Mouse (Mus musculus) MEL (cell line): ENCODE results near the gene Ryr2.

Source experiments
- CTCF ChIP-seq, 3 experiments: IDR thresholded peaks in 2 of 3; conservative IDR thresholded peaks in 1 of 3; 2 replicates each; pipeline ENCODE4 v1.5.1; 2011 to 2012; ENCODE audit warnings: low read length in 3 of 3, low read depth in 2 of 3, mild to moderate bottlenecking in 2 of 3, improper control_type of control experiment in 1 of 3, inconsistent platforms in 1 of 3, mixed read lengths in 1 of 3, moderate library complexity in 1 of 3; ENCODE audit not compliant: control insufficient read depth in 1 of 3, insufficient read depth in 1 of 3, poor library complexity in 1 of 3, severe bottlenecking in 1 of 3
- EP300 ChIP-seq, 2 experiments: IDR thresholded peaks; 2 replicates each; pipeline ENCODE4 v1.6.1; 2011; ENCODE audit warnings: improper control_type of control experiment in 2 of 2, low read length in 2 of 2, low read depth in 1 of 2, mild to moderate bottlenecking in 1 of 2
- ETS1 ChIP-seq: IDR thresholded peaks from 2 replicates; pipeline ENCODE4 v1.6.1; 2012; ENCODE audit warnings: low read depth, mild to moderate bottlenecking, inconsistent platforms, low read length, improper control_type of control experiment, moderate library complexity
- JUND ChIP-seq: IDR thresholded peaks from 2 replicates; pipeline ENCODE4 v1.6.1; 2011; ENCODE audit warnings: low read depth, mild to moderate bottlenecking, improper control_type of control experiment, low read length
- MAX ChIP-seq: IDR thresholded peaks from 2 replicates; pipeline ENCODE4 v1.6.1; 2011; ENCODE audit warnings: low read length, improper control_type of control experiment
- MEF2A ChIP-seq: IDR thresholded peaks from 2 replicates; pipeline ENCODE4 v1.6.1; 2014; ENCODE audit warnings: low read depth, mild to moderate bottlenecking, inconsistent platforms, low read length, improper control_type of control experiment; ENCODE audit not compliant: poor library complexity, insufficient replicate concordance, severe bottlenecking; ENCODE audit errors: extremely low read depth
- NELFE ChIP-seq: IDR thresholded peaks from 2 replicates; pipeline ENCODE4 v1.6.1; 2011; ENCODE audit warnings: low read depth, low read length, improper control_type of control experiment
- POLR2A ChIP-seq, 2 experiments: IDR thresholded peaks; 2 replicates each; pipeline ENCODE4 v1.6.1; 2011 to 2012; ENCODE audit warnings: low read length in 2 of 2, mild to moderate bottlenecking in 2 of 2, control low read depth in 1 of 2, improper control_type of control experiment in 1 of 2, low read depth in 1 of 2, moderate library complexity in 1 of 2; ENCODE audit not compliant: control insufficient read depth in 1 of 2, insufficient read depth in 1 of 2, poor library complexity in 1 of 2
- POLR2AphosphoS5 ChIP-seq: IDR thresholded peaks from 2 replicates; pipeline ENCODE4 v1.6.1; 2012; ENCODE audit warnings: low read depth, borderline replicate concordance, mild to moderate bottlenecking, inconsistent platforms, low read length, moderate library complexity, mixed read lengths
- RAD21 ChIP-seq: IDR thresholded peaks from 2 replicates; pipeline ENCODE4 v1.6.1; 2011; ENCODE audit warnings: mild to moderate bottlenecking, low read depth, low read length, improper control_type of control experiment
- TCF12 ChIP-seq: IDR thresholded peaks from 2 replicates; pipeline ENCODE4 v1.6.1; 2014; ENCODE audit warnings: low read depth, mild to moderate bottlenecking, inconsistent platforms, low read length, improper control_type of control experiment, moderate library complexity
- ZMIZ1 ChIP-seq: IDR thresholded peaks from 2 replicates; pipeline ENCODE4 v1.6.1; 2012; ENCODE audit warnings: low read depth, mild to moderate bottlenecking, inconsistent platforms, low read length, improper control_type of control experiment, moderate library complexity

DNA sequence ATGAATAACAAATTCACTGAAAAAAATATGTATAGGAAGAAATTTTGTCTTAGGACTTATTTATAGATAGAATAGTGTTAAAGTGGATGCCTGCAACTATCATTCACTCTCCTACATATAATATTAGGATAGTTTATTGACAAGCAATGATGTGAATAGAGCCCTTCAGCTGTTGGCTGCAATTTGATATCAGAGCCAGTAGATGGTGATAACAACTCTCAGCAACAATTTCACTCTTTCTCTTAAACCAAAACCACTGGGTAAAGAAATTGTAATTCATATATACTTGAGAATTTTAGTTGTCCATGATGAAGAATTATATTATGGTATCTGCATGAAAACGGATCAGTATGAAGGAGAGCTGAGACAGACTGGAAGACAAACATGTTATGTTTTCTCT is 236.8 kb downstream of the Ryr2 start:
- TF ChIP-seq POLR2A (IDR thresholded peaks at IDR 0.05; ENCODE audit: control insufficient read depth in 1 of 2, insufficient read depth in 1 of 2, low read depth in 1 of 2, low read length in 2 of 2, poor library complexity in 1 of 2): no peak
- no peak for TF ChIP-seq MEF2A
- TF ChIP-seq TCF12: no peak
- no peak for TF ChIP-seq MAX
- no peak for TF ChIP-seq NELFE
- TF ChIP-seq ETS1: no peak
- no peak for TF ChIP-seq CTCF (IDR thresholded peaks at IDR 0.05 in 2 of 3, conservative IDR thresholded peaks at IDR 0.05 in 1 of 3; ENCODE audit: control insufficient read depth in 1 of 3, insufficient read depth in 1 of 3, low read depth in 2 of 3, low read length in 3 of 3, poor library complexity in 1 of 3, severe bottlenecking in 1 of 3)
- no peak for TF ChIP-seq EP300 (IDR thresholded peaks at IDR 0.05; ENCODE audit: low read depth in 1 of 2, low read length in 2 of 2)
- no peak; the same call in 1 of the 2 replicates for TF ChIP-seq RAD21
- TF ChIP-seq JUND: no peak
- TF ChIP-seq POLR2AphosphoS5: no peak
- no peak for TF ChIP-seq ZMIZ1
